Mouse (Mus musculus) MN1 (cell line): ENCODE measurements around the gene Gpatch1.
"Not testable (repeated sequence)": the region's sequence is repeated elsewhere in the genome, so short reads cannot be mapped to it uniquely, and the experiment has no call there.

Experiments
- DNase-seq: peaks from one replicate; pipeline ENCODE4 v3.0.0-alpha.2; 2016; ENCODE audit warnings: low spot score

Gene Gpatch1

GRCm38 (mm10) chr7:35322732-35323420, 4.6 kb upstream of the Gpatch1 start:
- DNase-seq, result no peak

DNA sequence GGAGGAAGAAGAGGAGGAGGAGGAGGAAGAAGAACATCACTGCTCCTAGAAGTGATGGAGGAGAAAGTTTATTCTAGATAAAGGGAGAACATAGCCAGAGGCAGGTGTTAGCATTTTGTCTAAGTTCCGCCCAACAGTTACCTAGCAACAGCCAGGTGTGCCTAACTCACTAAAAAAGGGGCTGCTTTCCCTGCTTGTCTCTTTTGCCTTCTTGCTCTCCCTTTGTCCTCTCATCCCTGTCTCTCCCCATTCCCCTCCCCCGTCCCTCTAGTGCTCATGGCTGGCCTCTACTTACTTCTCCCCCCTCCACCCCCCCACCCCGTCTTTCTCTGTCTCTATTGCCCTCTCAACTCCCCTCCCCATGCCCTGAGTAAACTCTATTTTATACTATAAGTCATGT, 3.9 kb upstream of the Gpatch1 start:
- DNase-seq, result no peak

GRCm38 (mm10) chr7:35319755-35320154, 1.5 kb upstream of the Gpatch1 start:
- peak; percentile 27 for DNase-seq

DNA sequence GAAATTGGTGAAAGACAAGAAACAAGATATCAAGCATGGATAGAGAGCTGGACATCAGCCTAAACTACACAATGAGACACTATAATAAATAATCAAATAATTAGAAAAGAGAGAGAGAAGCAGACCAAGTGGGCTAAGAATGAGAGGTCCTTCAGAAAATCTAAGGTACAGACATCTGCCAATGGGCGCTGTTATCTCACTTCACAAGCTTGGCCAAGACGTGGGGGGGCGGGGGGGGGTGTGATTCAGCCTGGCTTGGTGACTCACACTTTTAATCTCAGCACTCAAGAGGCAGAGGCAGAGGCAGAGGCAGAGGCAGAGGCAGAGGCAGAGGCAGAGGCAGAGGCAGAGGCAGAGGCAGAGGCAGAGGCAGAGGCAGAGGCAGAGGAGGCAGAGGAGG, 981 bp upstream of the Gpatch1 start:
- peak; percentile 49 for DNase-seq

DNA sequence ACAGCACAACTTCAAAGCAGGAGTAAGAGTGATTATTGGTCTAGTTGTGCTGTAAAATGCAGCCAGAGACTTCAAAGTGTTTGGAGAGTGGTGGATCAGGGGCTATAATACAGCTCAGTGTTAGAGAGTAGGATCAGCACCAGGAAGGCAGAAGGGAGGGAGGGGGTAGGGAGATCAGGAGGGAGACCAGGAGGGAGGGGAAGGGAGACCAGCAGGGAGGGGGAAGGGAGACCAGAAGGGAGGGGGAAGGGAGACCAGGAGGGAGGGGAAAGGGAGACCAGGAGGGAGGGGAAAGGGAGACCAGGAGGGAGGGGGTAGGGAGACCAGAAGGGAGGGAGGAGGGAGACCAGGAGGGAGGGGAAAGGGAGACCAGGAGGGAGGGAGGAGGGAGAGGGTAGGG, 4.1 kb downstream of the Gpatch1 start:
- DNase-seq, result no peak

GRCm38 (mm10) chr7:35311214-35311613, 7.0 kb downstream of the Gpatch1 start:
- DNase-seq, result no peak

GRCm38 (mm10) chr7:35300792-35301191, 17.4 kb downstream of the Gpatch1 start:
- DNase-seq, result no peak

GRCm38 (mm10) chr7:35299656-35300055, 18.6 kb downstream of the Gpatch1 start:
- DNase-seq, result no peak

GRCm38 (mm10) chr7:35297886-35298285, 20.4 kb downstream of the Gpatch1 start:
- DNase-seq, result no peak

- DNase-seq, result no peak
These were observed 22.6 kb downstream of the Gpatch1 start for GRCm38 (mm10) chr7:35295631-35296030.

DNA sequence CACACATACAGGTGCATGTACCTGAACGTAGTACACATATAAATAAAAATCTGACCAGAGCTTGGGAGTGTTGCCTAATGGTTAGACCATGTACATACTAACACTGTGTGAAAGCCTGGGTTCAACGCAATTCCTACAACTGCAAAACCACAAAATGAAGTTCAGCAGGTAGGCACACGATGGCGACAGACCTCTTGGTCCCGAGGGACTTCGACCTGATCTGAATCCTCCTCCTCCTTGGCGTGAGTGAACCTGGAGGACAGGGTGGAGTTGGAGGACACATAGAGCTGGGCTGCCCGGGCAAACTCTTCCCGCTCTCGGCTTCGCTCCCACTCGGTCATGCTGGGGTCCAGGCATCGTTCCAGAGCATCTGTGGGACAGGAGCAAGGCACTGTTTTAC, 24.8 kb downstream of the Gpatch1 start:
- DNase-seq, result no peak

GRCm38 (mm10) chr7:35278933-35279332, 39.3 kb downstream of the Gpatch1 start:
- DNase-seq, result no peak

- no peak for DNase-seq
These were observed 40.8 kb downstream of the Gpatch1 start for GRCm38 (mm10) chr7:35277433-35277832.

GRCm38 (mm10) chr7:35269443-35270024, 48.7 kb downstream of the Gpatch1 start:
- DNase-seq, result peak; percentile 30

DNA sequence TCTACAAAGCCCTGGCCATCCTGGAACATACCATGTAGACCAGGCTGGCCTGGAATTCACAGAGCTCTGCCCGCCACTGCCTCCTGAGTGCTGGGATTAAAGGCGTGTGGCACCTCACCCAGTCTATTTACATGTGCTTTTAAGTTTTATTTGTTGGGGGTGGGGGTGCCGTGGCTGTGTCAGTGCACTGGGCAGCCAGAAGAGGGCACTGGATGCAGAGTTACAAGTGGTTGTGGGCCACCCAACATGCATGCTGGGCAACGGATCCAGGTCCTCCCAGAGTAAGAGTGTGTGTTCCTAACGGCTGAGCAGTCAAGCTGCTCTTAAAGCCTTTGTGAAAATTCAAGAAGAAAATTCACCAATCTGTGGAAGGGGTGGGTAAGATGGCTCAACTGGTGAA, 50.4 kb downstream of the Gpatch1 start:
- no peak for DNase-seq

DNA sequence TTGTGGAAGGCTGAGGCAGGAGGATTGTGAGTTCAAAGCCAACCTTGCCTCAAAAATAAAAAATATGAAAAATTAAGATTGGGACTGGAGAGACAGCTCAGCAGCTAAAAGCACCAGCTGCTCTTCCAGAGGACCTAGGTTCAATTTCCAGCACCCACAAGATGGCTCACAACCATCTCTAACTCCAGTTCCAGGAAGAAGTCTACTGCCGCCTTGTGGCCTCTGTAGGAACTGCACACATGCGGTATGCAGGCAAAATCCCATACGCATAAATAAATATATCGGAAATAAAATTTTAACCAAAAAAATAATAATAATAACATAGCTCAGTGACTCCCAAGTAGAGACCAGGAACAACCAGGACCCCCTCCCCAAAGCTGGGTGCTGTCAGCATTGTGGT, 51.6 kb downstream of the Gpatch1 start:
- no peak for DNase-seq

DNA sequence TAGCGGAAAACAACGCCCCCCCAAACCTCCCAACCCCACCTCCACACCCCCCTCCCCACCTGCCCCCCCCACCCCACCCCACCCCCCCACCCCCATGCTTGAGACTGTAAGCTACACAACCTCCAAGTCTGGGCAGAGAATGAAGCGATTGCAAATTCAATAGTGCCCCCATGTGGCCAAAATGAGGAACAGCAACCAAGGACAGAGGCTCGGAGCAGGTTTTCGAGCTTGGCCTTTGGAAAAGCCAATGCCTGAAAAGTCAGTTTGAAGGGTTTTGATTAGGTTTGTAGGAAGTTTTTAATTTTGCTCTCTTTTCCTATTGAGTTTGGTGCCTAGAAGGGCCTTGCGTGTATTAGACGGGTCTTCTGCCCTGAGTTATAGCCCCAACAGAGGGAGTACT, 53.5 kb downstream of the Gpatch1 start:
- DNase-seq, result peak; percentile 51

GRCm38 (mm10) chr7:35263595-35264489, 54.4 kb downstream of the Gpatch1 start:
- DNase-seq, result no peak

- DNase-seq, result no peak
These were observed 58.9 kb downstream of the Gpatch1 start for GRCm38 (mm10) chr7:35259384-35259783.

DNA sequence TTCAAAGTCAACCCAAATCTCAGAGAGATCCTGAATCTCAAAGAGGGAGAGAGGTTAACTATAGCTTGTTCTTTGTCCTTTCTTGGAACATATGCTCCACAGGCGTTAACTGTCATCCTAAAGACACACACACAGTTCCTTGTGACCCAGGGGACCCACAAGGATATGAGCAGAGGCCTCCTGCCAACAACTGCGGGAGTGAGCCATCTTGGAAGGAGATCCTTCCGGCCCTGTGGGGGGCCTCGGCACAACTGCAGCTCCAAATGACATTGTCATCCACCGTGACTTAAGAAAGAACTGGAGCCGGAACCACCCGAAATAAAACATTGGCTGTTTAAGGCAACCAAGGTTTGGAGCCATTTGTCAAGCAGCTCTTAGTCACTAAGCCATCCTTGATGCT, 59.9 kb downstream of the Gpatch1 start:
- DNase-seq, result no peak

DNA sequence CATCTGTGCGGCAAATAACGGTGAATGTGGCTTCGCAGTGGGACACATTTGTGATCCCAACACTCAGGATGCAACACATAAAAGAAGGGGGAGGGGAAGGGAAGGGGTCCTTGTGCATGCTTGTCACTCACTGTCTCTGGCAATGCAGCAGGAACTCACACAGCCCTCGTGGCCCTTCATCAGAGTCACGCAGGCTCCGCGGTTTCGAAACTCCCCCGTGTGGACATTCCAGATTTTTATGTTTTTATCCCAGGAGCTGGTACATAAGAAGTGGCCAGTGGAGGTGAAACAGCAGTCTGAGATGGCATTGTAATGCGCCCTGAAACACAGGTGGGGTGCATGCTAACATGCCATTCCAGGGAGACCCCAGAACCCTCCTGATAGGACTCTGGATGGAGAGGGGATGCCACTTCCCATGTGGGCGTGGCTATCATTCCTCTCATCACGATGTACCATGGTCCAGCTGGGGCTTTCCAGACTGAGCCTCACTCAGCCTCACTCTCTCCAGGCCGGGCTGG, 66.1 kb downstream of the Gpatch1 start:
- DNase-seq, result peak; percentile 30

GRCm38 (mm10) chr7:35237935-35238334, 80.3 kb downstream of the Gpatch1 start:
- DNase-seq, result not testable (repeated sequence)

DNA sequence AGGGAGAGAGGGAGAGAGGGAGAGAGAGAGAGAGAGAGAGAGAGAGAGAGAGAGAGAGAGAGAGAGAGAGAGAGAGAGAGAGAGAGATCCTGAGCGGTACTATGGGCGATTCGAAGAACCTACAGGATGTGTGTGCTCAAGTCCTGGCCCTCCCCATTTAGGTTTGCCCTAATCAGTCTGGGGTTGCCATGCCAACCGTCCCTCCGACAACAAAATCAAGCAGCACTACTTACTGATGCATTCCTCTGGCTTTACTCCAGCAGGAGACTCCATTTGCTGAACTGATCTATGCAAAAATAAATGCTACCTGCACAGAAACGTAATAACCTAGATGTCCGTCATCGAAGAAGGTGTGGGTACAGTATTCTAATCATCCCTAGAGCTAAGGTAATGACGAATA, 82.9 kb downstream of the Gpatch1 start:
- peak; percentile 70 for DNase-seq
